Mouse (Mus musculus) leukemia stem cell, adult 10-12 weeks (primary cell): ENCODE results near the gene Tescl. TPM values are rescaled to one million over a fixed set of nuclear protein-coding genes. Genes with fewer than 3 reads are reported as not detected.

Experiments used
- polyA plus RNA-seq: library from polyadenylated mRNA; stranded (reverse); fragments of >175 nt; gene quantifications from 2 replicates; pipeline ENCODE4 v1.2.3, GENCODE M21; 2012; ENCODE audit warnings: low replicate concordance

Tescl gene
- polyA plus RNA-seq = not detected in 2 replicates

GRCm38 (mm10) chr7:24333304-24333986 lies at the start of gene Tescl:
Gene Tescl, minus strand, starts transcription at chr7:24333936.

GRCm38 (mm10) chr7:24369731-24370541 lies 36.2 kb upstream of the Tescl start, which contains the start of gene Kcnn4:
Gene Kcnn4, plus strand, starts transcription at chr7:24370263.

GRCm38 (mm10) chr7:24348896-24349295 lies 15.2 kb upstream of the Tescl start, which contains the start of gene Lypd5:
Gene Lypd5, plus strand, starts transcription at chr7:24349196.

GRCm38 (mm10) chr7:24316567-24317092 lies 17.1 kb downstream of the Tescl start, which contains the start of gene Zfp94:
Gene Zfp94, minus strand, starts transcription at chr7:24316666.

GRCm38 (mm10) chr7:24300771-24301282 lies 32.9 kb downstream of the Tescl start, which contains the start of gene Zfp61:
Gene Zfp61, minus strand, starts transcription at chr7:24301232.

Other genes starting within 250 kb of the Tescl start
- gene Zfp112, start 221.6 kb downstream of the Tescl start, polyA plus RNA-seq = 0.11 and 0.33 TPM in 2 replicates
- gene Zfp235, start 199.8 kb downstream of the Tescl start, polyA plus RNA-seq = 0.20 and 0.44 TPM in 2 replicates
- 0.41 TPM in 1 of 2 replicates, not detected in the other for gene Zfp114, start 158.9 kb downstream of the Tescl start, polyA plus RNA-seq
- gene Zfp111, start 122.5 kb downstream of the Tescl start, polyA plus RNA-seq = not detected in 2 replicates
- 0.56 TPM in 1 of 2 replicates, not detected in the other for gene Zfp109, start 96.4 kb downstream of the Tescl start, polyA plus RNA-seq
- gene Zfp108, start 79.1 kb downstream of the Tescl start, polyA plus RNA-seq = not detected in 2 replicates
- gene Zfp93, start 63.5 kb downstream of the Tescl start, polyA plus RNA-seq = 0.33 and 0.41 TPM in 2 replicates
- gene Zfp61, start 32.7 kb downstream of the Tescl start, polyA plus RNA-seq = 1.4 and 3.6 TPM in 2 replicates
- 1.3 and 1.9 TPM in 2 replicates for gene Zfp94, start 17.3 kb downstream of the Tescl start, polyA plus RNA-seq
- gene Lypd5, start 15.3 kb upstream of the Tescl start, polyA plus RNA-seq = not detected in 2 replicates
- gene Kcnn4, start 36.3 kb upstream of the Tescl start, polyA plus RNA-seq = 200 and 304 TPM in 2 replicates
- 75.6 and 251 TPM in 2 replicates for gene Smg9, start 65.7 kb upstream of the Tescl start, polyA plus RNA-seq
- not detected in 2 replicates for gene Irgc1, start 118.4 kb upstream of the Tescl start, polyA plus RNA-seq
- gene Plaur, start 128.5 kb upstream of the Tescl start, polyA plus RNA-seq = 37.3 and 49.5 TPM in 2 replicates
- gene Cadm4, start 148.1 kb upstream of the Tescl start, polyA plus RNA-seq = 4.2 and 15.4 TPM in 2 replicates
- 13.1 and 23.9 TPM in 2 replicates for gene Zfp428, start 173.1 kb upstream of the Tescl start, polyA plus RNA-seq
- gene AC161166.1, start 178.5 kb upstream of the Tescl start, polyA plus RNA-seq = not detected in 2 replicates
- 8.4 and 8.9 TPM in 2 replicates for gene Irgq, start 196.8 kb upstream of the Tescl start, polyA plus RNA-seq
- gene Pinlyp, start 212.2 kb upstream of the Tescl start, polyA plus RNA-seq = not detected in 2 replicates
- gene Xrcc1, start 212.4 kb upstream of the Tescl start, polyA plus RNA-seq = 117 and 588 TPM in 2 replicates